Mouse (Mus musculus) adipocyte (in vitro differentiated cells): ENCODE results near the gene Fkbp8.
"Not testable (repeated sequence)": the region's sequence is repeated elsewhere in the genome, so short reads cannot be mapped to it uniquely, and the experiment has no call there.

ENCODE experiments used
- DNase-seq: peaks from one replicate; pipeline ENCODE4 v3.0.0-alpha.2; 2016; ENCODE audit warnings: low spot score

Fkbp8 gene

DNA sequence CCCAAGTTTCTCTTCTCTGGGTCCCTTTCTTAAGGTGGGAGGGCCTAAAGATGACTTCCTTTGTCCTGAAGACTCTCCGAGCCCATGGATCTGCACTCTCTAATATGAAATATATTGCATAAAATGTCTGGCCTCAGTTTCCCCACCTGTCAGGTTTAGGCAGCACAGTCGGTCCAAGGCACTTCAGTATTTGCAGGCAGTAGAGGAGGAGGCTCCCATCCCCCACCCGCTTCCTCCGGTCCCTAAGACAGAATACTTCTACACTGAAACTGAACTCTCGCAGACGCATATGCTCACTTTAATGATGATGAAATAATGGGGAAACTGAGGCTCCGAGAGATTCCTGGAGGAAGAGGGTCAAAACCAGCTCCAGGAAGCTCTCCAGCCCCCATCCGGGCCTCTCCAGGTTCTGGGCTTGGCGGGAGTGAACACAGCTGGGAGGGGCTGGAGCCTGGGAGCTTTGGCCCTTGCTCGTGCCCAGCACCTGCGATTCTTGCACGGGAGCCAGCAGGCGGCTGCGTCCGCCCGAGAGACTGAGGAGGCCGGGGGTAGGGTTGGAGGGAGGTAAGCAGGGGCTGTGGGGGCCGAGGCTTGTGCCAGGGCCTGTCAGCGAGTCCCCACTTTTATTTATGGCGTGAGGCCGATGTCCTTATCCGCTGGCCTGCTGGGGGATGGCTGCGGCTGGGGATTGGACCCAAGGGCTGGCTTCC is 25.5 kb upstream of the Fkbp8 start:
- no peak for DNase-seq

DNA sequence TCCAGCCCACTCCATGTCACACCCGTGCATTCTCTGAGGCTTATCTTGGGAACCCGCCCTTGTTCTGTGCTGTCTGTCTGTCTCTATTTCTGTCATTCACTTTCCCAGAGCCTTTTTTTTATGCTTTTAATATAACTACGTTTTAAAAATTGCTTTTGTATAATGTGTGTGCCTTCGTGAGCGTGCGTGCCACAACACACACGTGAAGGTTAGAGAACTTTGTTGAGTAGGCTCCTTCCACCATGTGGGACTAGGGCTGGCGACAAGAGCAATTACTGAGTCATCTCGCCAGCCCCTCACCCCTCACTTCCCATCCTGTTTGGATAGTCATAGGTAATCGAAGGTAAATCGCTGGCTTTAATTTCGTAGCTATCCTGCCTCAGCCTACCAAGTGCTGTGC is 25.0 kb upstream of the Fkbp8 start:
- no peak for DNase-seq

DNA sequence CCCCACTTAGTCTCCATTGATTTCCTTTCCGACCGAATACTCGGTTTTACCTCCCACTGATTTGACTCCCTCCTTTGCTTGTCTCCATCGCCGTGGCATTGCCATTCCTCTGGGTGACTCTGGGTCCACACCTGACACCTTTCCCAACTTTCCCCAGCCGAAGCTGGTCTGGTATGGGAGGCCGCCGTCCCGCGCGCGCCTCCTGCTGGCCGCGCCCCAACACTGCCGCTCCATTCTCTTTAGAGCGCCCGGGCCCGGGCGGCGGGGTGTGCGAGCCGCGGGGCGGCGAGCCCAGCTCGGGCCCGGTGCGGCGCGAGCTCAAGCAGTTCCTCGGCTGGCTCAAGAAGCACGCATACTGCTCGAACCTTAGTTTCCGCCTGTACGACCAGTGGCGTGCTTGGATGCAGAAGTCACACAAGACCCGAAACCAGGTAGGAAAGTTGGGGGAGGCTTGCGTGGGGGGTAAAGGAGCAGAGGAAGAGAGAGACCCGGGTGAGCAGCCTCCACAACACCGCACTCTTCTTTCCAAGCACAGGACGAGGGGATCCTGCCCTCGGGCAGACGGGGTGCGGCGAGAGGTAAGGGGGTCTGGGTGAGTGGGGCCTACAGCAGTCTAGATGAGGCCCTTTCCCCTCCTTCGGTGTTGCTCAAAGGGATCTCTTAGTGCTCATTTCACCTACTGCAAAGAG is 24.3 kb upstream of the Fkbp8 start:
- DNase-seq: peak; percentile 78

DNA sequence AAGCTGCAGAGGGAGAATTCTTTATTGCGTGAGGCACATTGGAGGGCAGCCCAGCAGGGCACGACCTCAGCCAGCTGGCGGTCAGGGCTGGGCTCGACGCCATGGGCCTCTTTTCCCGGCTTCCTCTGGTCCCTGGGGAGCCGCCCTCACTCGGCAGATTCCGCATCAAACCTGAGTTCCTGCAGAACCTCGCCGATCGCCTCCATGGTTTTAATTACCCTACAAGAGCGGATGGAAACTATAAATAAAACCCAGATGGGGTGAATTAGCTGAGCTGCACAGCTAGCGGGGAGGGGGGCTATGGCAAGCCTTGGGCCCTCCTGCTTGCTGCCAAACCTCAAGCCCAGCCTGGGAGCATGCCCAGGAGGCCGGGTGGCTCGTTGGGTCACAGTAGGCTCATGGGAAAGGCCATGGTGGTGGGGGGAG is 23.2 kb upstream of the Fkbp8 start:
- DNase-seq: peak; percentile 99

DNA sequence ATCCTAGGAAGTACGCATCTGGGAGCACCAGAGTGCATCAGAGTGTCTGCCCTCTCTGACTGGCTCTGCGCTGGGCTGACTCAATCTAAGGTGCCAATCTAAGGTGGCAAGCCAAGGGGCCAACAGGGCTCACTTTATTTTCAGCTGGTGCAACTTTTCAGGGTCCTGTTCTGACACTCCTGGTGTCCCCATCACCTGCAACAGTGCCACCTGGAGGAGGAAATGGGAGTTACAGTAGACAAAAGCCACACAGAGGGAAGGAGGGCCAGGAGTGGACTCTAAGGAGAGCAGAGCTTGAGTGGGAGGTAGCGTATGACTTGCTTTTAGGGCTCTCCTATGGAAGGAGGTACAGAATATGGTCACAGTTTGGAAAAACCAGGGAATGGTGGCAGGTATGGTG is 22.7 kb upstream of the Fkbp8 start:
- peak; percentile 95 for DNase-seq

DNA sequence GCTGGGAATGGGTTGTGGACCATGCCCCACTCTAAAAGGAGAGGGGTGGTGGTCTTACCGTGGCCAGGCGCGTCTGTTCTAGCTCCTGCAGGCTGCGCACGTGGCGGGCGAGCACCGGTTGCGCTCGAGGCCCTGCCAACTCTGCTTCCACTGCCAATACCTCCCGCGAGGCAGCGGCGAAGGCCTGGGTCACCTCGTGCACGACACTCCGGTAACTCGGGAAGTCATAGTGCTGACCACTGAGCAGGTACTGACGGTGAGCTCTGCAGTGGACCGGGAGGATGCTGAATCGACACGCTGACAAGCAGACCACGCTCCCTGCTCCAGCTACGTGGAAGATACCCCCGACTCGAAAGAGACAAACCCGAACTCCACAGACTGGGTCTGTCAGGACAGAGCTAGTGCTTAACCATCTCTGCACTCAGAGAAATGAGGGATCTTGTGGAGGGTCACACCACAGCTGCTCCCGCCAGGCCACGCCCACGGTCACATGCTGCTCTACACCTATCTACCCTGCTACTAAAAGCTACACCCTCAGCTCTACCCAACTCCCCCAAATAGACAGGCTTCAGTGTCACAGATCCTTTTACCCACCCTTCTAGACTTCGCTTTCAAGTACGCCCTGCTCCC is 21.7 kb upstream of the Fkbp8 start:
- no peak for DNase-seq

DNA sequence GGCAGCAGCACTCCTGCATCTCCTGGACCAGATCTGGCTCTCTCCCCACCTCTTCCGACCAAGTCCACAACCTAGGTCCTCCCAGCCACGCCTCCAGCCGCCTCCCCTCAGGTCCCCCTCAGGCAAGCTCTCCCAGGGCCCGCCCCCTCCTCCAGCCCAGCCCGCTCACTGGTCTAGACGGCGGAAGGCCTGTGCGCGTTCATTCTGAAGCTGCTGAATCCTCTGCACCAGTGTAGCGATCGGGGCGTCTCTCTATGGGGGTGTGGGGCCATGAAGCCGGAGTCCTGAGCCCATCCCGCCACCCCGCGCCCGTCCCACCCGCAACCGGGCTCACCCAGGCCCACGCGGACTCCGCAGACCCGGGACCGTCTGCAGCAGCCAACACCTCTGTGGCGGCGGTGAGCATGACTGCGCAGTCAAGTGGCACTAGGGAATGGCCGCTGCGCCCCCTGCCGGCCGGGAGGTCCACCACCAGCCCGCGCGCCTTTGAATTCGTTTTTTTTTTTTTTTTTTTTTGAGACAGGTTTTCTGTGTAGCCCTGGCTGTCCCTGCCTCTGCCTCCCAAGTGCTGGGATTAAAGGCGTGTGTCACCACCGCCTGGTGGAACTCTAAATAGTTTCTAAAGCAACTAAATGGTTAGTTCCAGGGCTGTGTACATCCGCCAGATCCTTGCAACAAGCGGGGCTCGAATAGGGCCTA is 21.0 kb upstream of the Fkbp8 start, which contains the start of gene Rex1bd:
TSS of gene Rex1bd (minus strand) at position 425 of the 699 bp plus-strand sequence.
- peak; percentile 96 for DNase-seq

DNA sequence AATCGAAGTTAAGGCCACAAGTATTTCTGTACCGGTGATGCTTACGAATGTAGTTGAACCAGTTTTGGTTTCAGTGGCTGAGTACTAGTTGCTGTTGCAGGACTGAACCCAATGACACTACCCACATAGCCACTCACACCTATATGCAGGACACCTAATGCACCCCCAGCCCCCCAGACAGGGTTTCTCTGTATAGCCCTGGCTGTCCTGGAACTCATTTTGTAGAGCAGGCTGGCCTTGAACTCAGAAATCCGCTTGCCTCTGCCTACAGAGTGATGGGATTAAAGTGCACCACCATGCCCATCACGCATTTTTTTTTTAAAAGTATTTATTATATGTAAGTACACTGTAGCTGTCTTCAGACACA is 20.5 kb upstream of the Fkbp8 start:
- no peak for DNase-seq

DNA sequence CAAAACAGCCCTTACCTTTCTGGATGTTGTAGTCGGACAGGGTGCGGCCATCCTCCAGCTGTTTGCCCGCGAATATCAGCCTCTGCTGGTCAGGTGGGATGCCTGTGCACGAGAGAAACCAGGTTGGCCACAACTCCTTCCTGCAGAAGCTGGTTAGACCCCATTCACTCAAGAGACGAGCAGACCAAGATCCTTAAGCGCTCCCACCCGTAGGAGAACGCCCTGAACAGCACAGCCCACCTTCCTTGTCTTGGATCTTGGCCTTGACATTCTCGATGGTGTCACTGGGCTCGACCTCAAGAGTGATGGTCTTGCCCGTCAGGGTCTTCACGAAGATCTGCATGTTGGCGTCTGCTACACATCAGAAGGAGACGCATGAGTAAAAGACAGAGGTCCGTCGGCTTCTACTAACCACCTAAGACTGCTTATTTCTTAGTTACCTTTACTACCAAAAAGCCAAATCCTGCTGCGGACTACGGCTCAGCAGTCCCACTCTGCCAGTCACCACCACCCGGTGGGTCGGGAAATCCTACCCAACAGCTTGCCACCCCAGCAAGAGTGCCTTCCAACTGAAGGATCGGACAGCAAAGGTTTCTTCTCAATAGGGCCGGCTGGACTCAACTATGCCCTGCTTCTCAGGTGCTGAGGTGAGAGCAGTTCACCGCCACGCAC is 18.1 kb upstream of the Fkbp8 start:
- no peak for DNase-seq

DNA sequence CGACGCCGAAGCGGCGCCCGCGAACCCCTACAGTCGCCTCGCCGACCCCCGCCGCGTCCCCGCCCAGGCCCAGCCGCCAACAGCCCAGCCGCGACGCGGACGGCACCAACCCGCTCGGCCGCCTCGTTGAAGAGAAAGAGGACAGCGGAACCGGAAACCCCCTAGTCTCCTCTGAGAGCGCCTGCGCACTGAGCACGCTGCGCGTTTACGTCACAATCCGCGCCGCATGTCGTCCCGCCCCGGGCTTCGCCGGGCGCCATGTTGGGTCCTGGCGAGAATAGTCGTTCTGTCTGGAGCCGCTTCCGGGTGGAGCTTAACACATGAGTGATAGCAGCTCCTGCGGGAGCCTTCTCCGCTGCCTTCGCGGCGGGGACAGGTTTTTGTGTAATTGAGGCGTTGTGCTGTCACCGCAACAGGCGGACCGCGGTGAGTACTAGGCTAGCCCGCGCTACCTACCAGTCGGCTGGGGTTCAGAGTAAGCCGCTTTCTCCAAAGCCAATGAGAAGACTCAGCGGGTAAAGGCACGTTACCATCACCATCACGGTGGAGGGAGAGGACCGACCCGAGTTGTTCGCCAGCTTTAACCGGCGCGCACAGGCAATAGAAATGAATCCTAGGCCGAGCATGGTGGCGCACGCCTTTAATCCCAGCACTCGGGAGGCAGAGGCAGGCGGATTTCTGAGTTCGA is 17.2 kb upstream of the Fkbp8 start, which contains the start of gene Uba52:
TSS of gene Uba52 (minus strand) at position 574 of the 688 bp plus-strand sequence.
- DNase-seq: peak; percentile 99

DNA sequence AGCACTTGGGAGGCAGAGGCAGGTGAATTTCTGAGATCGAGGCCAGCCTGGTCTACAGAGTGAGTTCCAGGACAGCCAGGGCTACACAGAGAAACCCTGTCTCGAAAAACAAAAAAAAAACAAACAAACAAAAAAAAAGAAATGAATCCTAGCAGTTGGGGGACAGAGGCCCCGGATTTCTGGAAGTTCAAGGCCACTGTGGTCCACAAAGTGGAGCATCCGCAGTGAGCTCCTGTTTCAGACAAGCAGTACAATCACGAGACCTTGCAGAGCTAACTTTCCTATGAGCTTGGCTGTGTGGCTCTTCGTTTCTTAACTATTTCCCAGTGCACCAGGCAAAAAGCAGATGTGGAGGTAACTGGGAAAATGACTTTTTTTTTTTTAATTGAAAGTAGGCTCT is 16.4 kb upstream of the Fkbp8 start:
- DNase-seq: not testable (repeated sequence)

DNA sequence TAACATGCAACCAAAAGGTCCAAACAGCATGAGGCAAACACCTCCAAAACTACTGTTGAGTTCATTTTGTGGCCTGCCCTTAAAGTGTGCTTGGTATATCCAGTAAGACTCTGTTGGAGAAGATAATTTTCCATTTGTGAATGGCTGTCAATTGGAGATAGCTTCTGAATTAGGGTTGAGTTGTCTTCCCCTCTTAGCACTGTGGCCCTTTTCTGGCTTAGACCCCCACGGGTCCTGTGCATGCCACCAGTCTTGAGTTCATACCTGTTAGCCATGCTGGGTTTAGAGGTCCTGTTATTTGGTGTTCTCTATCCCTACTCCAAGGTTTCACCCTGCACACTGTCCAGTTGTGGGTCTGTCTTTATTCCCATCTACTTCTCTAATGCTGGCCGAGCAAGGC is 15.8 kb upstream of the Fkbp8 start:
- no peak for DNase-seq

DNA sequence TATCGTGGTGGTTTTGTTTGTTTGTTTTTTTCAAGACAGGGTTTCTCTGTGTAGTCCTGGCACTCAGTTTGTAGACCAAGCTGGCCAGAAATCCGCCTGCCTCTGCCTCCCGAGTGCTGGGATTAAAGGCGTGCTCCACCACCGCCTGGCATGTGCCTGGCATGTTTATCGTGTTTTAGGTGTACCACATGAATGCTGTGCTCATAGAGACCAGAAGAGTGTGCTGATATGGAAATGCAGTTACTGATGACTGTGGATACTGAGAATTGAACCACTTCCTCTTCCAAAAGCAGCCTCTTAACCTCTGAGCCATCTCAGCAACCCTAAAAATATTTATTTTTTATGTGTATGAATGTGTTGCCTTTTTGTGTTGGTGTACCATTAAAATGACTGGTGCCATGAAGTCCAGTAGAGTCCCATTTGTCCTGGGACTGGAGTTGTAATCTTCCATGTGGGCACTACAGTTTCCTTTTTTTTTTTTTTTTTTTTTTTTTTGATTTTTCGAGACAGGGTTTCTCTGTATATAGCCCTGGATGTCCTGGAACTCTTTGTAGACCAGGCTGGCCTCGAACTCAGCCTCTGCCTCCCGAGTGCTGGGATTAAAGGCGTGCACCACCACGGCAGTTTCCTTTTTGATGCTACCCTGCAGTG is 15.1 kb upstream of the Fkbp8 start:
- no peak for DNase-seq

DNA sequence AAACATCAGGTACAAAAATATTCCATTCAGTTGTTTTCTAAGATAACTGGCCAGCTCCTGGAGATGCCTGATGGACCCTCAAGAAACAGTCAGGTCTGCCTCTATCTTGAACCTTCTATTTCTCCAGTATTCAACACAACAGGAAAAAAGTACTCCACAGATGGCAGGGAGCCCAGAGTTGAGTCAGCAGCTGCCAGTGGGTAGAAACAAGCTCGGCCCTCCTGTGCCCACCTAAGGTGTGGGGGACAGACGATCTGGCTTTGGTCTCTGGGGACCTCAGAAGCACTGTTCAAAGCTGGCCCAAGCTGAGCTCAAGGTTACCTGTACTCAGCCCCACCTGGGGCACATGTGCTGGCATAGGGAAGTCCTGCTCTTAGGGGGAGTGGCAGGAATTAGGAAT is 14.1 kb upstream of the Fkbp8 start:
- DNase-seq: peak; percentile 74

DNA sequence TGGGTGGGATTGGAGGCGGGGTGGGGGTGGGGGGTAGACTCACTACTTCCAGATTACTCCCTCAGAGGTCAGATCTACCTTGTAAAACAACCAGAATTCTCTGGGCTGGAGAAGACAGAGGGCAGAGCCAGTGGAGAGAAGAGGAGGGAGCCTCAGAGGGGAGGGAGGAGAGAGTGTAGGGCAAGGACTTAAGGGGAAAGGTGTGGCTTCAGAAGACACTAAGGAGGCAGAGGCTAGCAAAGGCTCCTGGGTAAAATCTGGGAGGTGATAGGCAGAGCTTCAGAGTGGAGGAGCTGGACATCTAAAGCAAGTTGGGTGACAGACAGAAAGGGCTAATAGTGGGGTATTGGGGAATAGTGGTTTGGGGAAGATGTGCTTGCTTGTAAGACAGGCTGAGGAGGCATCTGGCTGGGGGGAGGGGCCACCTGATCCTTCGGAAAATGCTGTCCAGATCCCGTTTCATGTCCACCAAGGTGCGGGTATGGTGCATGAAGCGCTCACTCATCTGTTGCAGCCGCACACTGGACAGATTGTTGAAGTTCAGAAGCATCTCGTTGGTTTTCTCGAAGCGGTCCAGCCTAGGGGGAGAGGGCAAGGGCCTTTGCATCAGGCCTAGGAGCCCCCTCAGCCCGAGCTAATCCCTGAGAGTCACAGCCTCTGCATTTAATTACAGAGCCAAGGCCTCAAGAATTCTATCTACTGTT is 9.4 kb upstream of the Fkbp8 start:
- DNase-seq: no peak

DNA sequence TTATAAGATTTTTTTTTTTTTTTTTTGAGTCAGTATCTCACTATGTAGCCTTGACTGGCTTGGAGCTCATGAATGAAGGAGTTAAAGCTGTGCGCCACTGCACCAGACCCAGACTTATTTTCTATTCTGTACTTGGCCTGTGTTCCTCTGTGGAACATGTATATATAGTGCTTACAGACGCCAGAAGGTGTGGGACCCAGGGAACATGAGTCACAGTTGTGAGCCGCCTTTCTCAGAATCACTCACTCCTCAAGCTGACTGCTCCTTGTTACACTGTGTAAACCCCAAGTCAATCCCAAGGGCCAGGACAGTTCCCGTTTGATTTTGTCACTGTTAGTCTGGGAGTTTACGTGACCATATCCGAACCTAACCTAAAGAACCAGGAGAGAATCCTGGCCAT is 8.5 kb upstream of the Fkbp8 start:
- DNase-seq: no peak

DNA sequence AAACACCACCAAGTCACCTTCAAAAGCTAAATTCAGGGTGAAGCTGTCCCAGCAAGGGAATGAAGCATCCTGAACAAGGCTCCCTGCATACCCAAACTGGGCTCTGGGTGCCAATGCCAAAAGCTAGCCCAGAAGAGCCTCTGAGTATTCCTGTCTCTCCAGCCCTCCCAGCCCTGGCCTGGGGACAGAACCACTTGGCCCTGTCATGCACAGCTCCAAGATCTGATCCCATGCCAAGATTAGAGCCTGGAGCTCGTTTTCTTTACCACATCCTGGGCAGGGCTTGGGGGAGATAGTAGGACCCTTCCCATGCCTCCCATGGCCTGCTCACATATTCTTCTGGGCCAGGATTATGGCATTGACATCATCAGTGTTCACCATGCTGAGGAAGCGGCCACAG is 7.9 kb upstream of the Fkbp8 start:
- peak; percentile 66 for DNase-seq

DNA sequence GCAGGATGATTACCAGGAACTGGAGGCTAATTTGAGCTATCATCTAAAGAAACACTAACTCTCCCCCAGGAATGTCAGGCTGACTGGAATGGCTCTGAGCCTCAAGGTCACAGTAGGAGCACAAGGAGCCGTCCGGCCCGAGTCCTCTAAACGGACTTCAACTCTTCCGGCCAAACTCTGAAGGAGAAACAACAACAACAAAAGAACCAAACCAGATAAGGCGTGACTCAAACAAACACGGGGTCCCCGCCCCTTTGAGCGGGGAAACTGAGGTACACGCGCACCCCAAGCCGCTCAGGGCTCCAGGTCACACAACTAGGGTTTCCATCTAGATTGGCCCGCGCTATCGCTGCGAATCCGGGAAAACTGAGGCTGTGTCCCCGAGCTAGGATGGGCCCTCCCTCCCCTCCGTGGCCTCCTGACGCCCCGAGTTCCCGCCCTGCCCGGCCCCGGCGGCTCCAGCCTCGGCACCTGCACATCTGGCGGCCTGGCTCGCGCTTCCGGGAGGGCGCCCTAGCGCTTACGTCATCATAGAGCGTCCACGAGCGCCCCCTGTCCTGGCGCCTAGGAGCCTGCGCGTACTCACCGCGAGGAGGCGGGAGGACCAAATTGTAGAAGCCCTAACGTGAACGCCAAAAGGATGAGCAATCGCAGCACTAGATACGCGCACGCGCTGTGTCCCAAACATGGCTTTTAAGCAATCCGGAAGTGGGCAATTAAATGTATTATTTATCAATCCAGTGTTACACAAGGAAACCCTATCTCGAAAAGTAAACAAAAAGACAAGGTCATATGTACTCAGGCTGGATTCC is 4.7 kb upstream of the Fkbp8 start:
- DNase-seq: peak; percentile 99

DNA sequence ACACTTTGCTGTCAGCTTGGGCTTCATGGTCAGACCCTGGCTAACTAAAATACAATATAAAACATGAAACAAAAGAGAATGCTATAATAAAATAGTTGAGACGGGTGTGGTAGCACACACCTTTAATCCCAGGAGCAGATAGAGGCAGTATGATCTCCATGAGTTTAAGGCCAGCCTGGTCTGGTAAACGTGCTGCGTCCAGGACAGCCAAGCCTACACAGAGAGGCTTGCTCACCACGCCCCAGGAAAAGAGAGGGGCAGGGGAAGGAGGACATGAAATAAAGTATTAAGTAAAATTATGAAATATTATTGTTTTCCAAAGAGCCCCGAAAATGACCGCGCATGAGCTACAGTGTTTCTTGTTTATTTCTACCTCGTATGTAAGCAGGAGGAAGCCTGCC is 413 bp upstream of the Fkbp8 start:
- no peak for DNase-seq
